Mouse (Mus musculus) kidney, adult 2 months (tissue): ENCODE results near the gene 1700001L19Rik.

Experiments used
- CTCF ChIP-seq: fragments of 200-500 bp; conservative IDR thresholded peaks from 2 replicates; pipeline ENCODE4 v1.5.1; 2011; ENCODE audit warnings: low read depth, mild to moderate bottlenecking, control low read depth, low read length, moderate library complexity, mixed read lengths; ENCODE audit not compliant: insufficient read depth, insufficient read length
- POLR2A ChIP-seq: fragments of 200-500 bp; IDR thresholded peaks from one replicate; pipeline ENCODE4 v1.6.1; 2011; ENCODE audit warnings: low read depth, low read length, control low read depth

DNA sequence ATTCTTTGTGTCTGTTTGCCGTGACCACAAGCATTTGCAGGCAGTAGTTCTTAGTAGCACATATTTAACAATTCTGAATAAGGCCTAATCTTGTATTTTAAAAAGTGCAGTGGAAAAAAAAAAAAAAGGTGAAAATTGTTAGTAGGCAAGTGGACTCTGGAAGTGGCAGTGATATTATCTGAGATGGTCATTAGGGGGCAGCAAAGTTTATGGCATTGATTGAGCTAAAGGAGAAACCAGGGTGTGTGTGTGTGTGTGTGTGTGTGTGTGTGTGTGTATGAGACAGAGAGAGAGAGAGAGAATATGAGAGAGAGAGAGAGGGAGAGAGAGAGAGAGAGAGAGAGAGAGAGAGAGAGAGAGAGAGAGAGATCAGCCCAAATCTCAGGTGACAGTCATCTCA lies 3.4 kb upstream of the 1700001L19Rik start:
- TF ChIP-seq CTCF (no peak), POLR2A (no peak)
